Mouse (Mus musculus) kidney, postnatal 36 days (tissue): ENCODE measurements around the gene Tmem132b.

Experiments used
- DNase-seq, 2 experiments: peaks; one replicate each; pipeline ENCODE4 v3.0.0; 2021 to 2022; ENCODE audit warnings: mixed read lengths in 2 of 2

The Tmem132b gene

GRCm38 (mm10) chr5:125683491-125683890 lies 151.9 kb downstream of the Tmem132b start:
- DNase-seq, result no peak

GRCm38 (mm10) chr5:125685681-125686331 lies 154.2 kb downstream of the Tmem132b start:
- no peak for DNase-seq

GRCm38 (mm10) chr5:125692538-125692937 lies 161.0 kb downstream of the Tmem132b start:
- DNase-seq, result no peak

GRCm38 (mm10) chr5:125699395-125699794 lies 167.8 kb downstream of the Tmem132b start:
- no peak for DNase-seq

- no peak for DNase-seq
Measured at GRCm38 (mm10) chr5:125700234-125700633, 168.7 kb downstream of the Tmem132b start.

- no peak for DNase-seq
Measured at GRCm38 (mm10) chr5:125705379-125705778, 173.8 kb downstream of the Tmem132b start.

GRCm38 (mm10) chr5:125709160-125709559 lies 177.6 kb downstream of the Tmem132b start:
- DNase-seq, result peak; percentile 35 to 80

GRCm38 (mm10) chr5:125726815-125727214 lies 195.2 kb downstream of the Tmem132b start:
- no peak for DNase-seq

GRCm38 (mm10) chr5:125727436-125727835 lies 195.9 kb downstream of the Tmem132b start:
- DNase-seq, result peak in 1 of 2 experiments; percentile 2

GRCm38 (mm10) chr5:125727936-125728335 lies 196.4 kb downstream of the Tmem132b start:
- DNase-seq, result no peak

GRCm38 (mm10) chr5:125728521-125728920 lies 196.9 kb downstream of the Tmem132b start:
- no peak for DNase-seq

GRCm38 (mm10) chr5:125733806-125734205 lies 202.2 kb downstream of the Tmem132b start:
- DNase-seq, result no peak

GRCm38 (mm10) chr5:125737105-125737504 lies 205.5 kb downstream of the Tmem132b start:
- DNase-seq, result no peak

- no peak for DNase-seq
Measured at GRCm38 (mm10) chr5:125743503-125743902, 211.9 kb downstream of the Tmem132b start.

- DNase-seq, result peak in 1 of 2 experiments; percentile 20
Measured at GRCm38 (mm10) chr5:125745727-125746126, 214.2 kb downstream of the Tmem132b start.

- DNase-seq, result no peak
Measured at GRCm38 (mm10) chr5:125751481-125751880, 219.9 kb downstream of the Tmem132b start.

- no peak for DNase-seq
Measured at GRCm38 (mm10) chr5:125752546-125752945, 221.0 kb downstream of the Tmem132b start.

- DNase-seq, result no peak
Measured at GRCm38 (mm10) chr5:125756987-125757530, 225.5 kb downstream of the Tmem132b start.

GRCm38 (mm10) chr5:125758506-125758905 lies 226.9 kb downstream of the Tmem132b start:
- no peak for DNase-seq

- DNase-seq, result no peak
Measured at GRCm38 (mm10) chr5:125766941-125767340, 235.4 kb downstream of the Tmem132b start.

GRCm38 (mm10) chr5:125767950-125768349 lies 236.4 kb downstream of the Tmem132b start:
- DNase-seq, result no peak

- no peak for DNase-seq
Measured at GRCm38 (mm10) chr5:125772238-125772637, 240.7 kb downstream of the Tmem132b start.

GRCm38 (mm10) chr5:125772756-125773155 lies 241.2 kb downstream of the Tmem132b start:
- DNase-seq, result peak in 1 of 2 experiments; percentile 11

GRCm38 (mm10) chr5:125780332-125780731 lies 248.8 kb downstream of the Tmem132b start:
- DNase-seq, result no peak

GRCm38 (mm10) chr5:125792643-125793042 lies 261.1 kb downstream of the Tmem132b start:
- DNase-seq, result no peak
